Mouse (Mus musculus) left cerebral cortex, postnatal 14 days (tissue): Measurements from ENCODE around the gene Cstf1. TPM values are rescaled to one million over a fixed set of nuclear protein-coding genes. Genes with fewer than 3 reads are reported as not detected.

Source experiments
- DNase-seq, 2 experiments: peaks; one replicate each; pipeline ENCODE4 v3.0.0; 2021 to 2022; ENCODE audit warnings: low spot score in 2 of 2, mixed read lengths in 1 of 2
- intact Hi-C: fragments of 180-260 bp; cut with DNase I; formaldehyde crosslinking; loops from one replicate; pipeline ENCODE4 v1.15.1; 2025
- long read RNA-seq, 2 experiments: library from polyadenylated mRNA; stranded (forward); transcript quantifications; one replicate each; pipeline ENCODE4 v2.0.0; 2021
- total RNA-seq, 2 experiments: library from RNA; stranded (reverse); gene quantifications; 2 replicates each; pipeline ENCODE4 v1.2.3; 2021

Cstf1 gene
- 10 to 100 TPM; 22.5 to 25.4 TPM for total RNA-seq
- long read RNA-seq, experiment 1, transcript Cstf1-201 (6 exons, 3,451 nt) = major isoform, 24 of 36 reads
- long read RNA-seq, experiment 1, partial matches to known transcripts = 4 of 36 reads
- long read RNA-seq, experiment 1, other reads (novel, unspliced or antisense) = 8 of 36 reads
- long read RNA-seq, experiment 2, transcript Cstf1-201 (6 exons, 3,451 nt) = major isoform, 24 of 35 reads
- long read RNA-seq, experiment 2, partial matches to known transcripts = 1 of 35 reads
- long read RNA-seq, experiment 2, other reads (novel, unspliced or antisense) = 10 of 35 reads

- DNase-seq = peak; percentile 96 to 97
Measured at GRCm38 (mm10) chr2:172370411-172371223, at the start of gene Cstf1, which contains the start of gene Aurka. Cstf1 (plus strand) TSS chr2:172370681. Aurka (minus strand) TSS chr2:172370535.

DNA sequence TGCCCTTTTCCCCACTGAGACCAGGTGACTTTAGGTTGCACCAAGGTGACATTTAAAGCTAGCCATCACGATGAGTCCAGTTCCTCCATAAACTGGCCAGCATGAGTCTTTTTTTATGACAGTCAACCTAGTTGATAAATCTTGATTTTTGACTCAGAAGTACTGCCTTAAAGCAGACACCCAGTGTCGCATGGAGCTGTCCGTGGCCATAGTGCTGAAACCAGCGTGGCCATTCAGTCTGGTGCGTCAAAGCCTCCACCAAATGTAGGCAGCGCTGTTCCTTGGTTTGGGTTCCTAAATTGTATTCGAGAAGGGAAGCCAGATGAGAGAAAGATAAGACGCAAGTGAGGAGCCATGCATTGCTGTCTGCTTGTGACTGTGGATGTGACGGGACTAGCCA is 49.6 kb upstream of the Cstf1 start:
- peak in 1 of 2 experiments; percentile 24 for DNase-seq
- intact Hi-C loops = no loop called here

More at GRCm38 (mm10) chr2:172370411-172371223, at the start of gene Cstf1, which contains the start of gene Aurka:
- intact Hi-C loops = loop anchor here (2.0 kb wide), 1 partner anchor 70 kb away; the partner anchor contains the start of gene Rtf2

- intact Hi-C loops = no loop called here
- no peak for DNase-seq
Measured at GRCm38 (mm10) chr2:172328248-172328647, 42.2 kb upstream of the Cstf1 start.

DNA sequence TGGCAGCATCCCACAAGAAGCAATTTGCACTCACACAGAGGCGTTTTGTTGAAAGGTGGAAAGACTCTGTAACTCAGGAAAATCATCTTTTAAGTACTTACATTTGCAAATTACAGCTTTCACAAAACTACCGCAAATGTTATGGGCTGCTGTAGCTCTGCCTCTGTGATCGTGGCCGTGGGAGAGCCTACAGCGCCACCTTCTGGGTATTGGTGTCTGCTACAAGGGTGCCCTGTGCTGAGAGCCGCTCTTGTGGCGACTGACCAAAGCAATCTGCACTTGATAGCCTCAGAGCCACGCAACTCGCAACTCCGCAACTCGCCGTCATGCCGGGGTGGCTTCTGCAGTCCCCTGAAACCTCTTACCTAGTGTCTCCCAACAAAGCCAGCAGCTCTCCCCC is 41.3 kb upstream of the Cstf1 start:
- intact Hi-C loops = loop anchor here (1.0 kb wide), 2 partner anchors 81 to 102 kb away; partner anchors contain the start of gene Mc3r
- DNase-seq = peak; percentile 85 to 90

DNA sequence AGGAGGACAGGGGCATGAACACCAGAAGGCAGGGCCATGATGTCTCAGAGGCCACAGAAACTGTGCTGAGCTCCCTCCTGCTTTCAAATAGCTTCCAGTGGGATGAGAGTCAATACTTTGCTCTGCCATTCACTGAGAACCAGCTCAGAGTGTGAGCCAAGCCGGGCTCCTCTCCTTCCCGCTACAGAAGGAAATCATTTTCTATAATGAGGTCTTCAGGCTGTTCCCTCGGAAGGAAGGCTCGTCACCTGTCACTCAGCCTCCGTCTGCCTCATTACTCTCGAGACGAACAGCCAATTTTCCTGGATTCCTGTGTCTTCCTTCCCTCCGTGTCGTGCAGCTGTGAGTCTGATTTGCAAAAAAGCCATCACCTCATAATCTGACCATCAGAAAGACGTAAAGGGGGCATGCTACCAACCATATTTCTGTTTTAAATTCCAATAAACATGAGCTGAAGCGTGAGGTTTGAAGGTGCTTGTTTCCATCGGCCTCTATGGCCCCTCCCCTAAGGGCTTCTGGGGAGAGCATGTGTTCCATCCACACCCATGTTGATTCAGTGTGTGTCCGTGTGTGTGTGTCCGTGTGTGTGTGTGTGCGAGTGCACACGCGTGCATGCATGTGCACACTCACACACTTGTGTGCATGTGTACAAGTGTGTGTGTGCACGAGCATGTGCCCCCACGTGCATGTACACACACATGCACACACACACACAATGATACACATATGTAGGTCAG is 32.1 kb upstream of the Cstf1 start:
- no peak for DNase-seq
- intact Hi-C loops = loop anchor here (10.0 kb wide), 1 partner anchor 1454 kb away; no protein-coding TSS in a partner anchor

GRCm38 (mm10) chr2:172340936-172341335 is 29.5 kb upstream of the Cstf1 start:
- no peak for DNase-seq
- intact Hi-C loops = no loop called here

DNA sequence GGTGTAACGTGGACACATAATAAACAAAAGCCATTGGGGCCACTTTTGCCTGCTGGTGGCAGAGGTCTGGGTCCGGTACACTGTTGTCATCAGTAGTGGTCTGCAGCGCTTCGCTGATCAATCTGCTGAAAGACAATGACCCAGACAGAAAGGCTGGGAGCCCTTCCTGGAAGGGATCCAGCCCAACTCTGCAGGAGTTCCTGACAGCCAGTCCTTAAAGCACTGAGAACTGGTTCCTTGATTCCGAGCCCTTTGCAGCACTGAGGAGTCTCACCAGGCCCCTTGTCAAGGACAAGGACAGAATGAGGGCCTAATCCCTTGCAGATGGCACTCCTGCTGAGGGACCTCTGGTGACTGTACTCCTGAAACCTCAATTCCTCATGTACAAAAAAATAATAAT is 28.9 kb upstream of the Cstf1 start:
- DNase-seq = no peak
- intact Hi-C loops = no loop called here

GRCm38 (mm10) chr2:172343751-172344150 is 26.7 kb upstream of the Cstf1 start:
- no peak for DNase-seq
- intact Hi-C loops = no loop called here

DNA sequence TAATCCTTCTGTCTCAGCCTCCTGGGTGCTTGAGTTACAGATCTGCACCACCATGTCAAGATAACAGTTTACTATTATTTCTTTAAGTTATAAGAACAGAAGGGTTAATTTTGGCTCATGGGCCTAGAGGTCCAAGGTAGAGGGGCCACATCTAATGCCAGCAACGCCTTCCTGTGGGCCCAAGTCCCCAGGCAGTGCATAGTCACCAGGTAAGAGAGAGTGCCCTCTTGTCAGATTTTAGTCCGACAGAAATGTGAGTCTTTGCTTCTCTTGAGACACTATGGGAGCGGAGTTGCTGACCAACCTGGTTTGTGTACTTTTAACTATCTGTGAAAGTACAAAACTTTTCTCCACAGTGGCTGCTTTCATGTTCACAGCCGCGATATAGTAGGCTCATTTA is 25.8 kb upstream of the Cstf1 start:
- intact Hi-C loops = no loop called here
- DNase-seq = no peak

GRCm38 (mm10) chr2:172345258-172345738 is 25.2 kb upstream of the Cstf1 start, which contains the start of gene Fam210b:
Fam210b (plus strand) TSS chr2:172345565.
- DNase-seq = peak; percentile 92 to 93
- intact Hi-C loops = no loop called here

DNA sequence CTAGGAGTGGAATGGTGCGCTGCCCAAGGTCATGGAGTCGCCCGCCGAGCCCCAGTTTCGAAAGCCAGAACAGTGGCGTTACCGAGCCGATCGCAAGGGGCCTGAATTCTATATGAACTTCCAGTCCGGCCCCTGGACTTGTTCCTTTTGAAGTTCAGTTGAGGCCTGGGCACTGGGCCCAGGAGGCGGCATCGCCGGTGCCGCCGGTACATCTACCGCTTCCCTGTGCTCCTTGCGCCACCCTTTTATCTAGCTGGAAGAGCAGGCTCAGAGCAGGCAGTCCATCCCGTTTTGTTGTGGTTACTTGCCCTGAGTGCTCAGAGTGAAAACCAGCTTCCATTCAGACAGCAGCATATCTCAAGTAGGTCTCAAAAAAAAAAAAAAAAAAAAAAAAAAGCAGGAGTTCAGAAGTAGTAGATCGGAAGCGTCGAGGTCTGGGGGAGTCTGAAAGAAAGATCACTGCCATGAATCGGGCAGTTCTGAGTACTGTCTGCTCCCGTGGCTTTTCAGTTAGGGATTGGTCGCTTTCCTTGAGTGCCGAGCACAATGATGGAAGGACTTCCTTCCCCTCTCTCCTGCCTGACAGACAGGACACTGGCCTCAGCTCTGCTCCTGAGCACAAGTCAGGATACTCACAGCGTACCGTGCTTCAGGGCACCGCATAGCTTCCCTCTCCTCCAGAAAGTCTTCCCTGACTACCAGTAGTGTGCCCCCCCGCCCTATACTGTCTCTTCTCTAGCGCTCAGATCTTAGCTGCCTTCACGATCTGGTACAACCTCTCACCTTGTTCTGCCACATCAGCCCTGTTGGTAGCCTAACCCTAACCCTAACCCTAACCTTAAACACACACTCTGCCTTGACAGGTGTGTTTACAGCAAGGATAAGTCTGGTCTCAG is 24.2 kb upstream of the Cstf1 start:
- no peak for DNase-seq
- intact Hi-C loops = no loop called here

GRCm38 (mm10) chr2:172346933-172347611 is 23.4 kb upstream of the Cstf1 start:
- intact Hi-C loops = no loop called here
- no peak for DNase-seq

- intact Hi-C loops = no loop called here
- no peak for DNase-seq
Measured at GRCm38 (mm10) chr2:172348297-172348950, 22.1 kb upstream of the Cstf1 start.

- intact Hi-C loops = no loop called here
- DNase-seq = no peak
Measured at GRCm38 (mm10) chr2:172349776-172350175, 20.7 kb upstream of the Cstf1 start.

- intact Hi-C loops = no loop called here
Measured at GRCm38 (mm10) chr2:172350773-172351172, 19.7 kb upstream of the Cstf1 start.

GRCm38 (mm10) chr2:172353218-172353617 is 17.3 kb upstream of the Cstf1 start:
- intact Hi-C loops = no loop called here
- DNase-seq = no peak

More at GRCm38 (mm10) chr2:172350773-172351172, 19.7 kb upstream of the Cstf1 start:
- DNase-seq = no peak

DNA sequence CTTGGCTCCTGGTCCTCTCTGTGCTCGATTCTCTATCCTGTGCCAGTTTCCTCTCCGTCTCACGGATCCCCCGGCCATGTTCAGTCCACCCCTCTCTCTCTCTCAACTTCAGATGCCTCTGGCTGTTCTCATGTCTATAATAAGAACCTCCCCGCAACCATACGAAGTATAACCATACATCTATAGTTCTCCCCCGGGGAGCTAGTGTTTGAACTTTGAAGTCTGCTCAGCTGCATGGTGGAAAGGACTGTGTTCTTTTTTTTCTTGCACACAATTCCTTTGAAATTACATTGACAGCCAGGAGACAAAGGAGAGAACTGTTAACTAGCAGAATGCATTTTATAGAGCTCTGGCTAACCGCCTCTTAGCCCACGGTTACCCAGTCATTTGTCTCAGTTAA is 15.7 kb upstream of the Cstf1 start:
- no peak for DNase-seq
- intact Hi-C loops = no loop called here
